Mouse (Mus musculus) gastrocnemius, adult 8-10 months (tissue): ENCODE measurements around the gene Paip2b. TPM values are rescaled to one million over a fixed set of nuclear protein-coding genes. Genes with fewer than 3 reads are reported as not detected.
"Not testable (repeated sequence)": the region's sequence is repeated elsewhere in the genome, so short reads cannot be mapped to it uniquely, and the experiment has no call there.

ENCODE experiments used
- DNase-seq, 2 experiments: peaks; one replicate each; pipeline ENCODE4 v3.0.0; 2022; ENCODE audit warnings: low spot score in 2 of 2
- total RNA-seq, 4 experiments: library from RNA; stranded (reverse); gene quantifications; 2 replicates each; pipeline ENCODE4 v1.2.4; 2022

Gene Paip2b
- 100 to 1,000 TPM in 1 of 4 experiments, 10 to 100 TPM in 3; 87.8 to 128 (median 93.8) TPM for total RNA-seq

GRCm38 (mm10) chr6:83831606-83832123, at the start of gene Paip2b:
Paip2b (minus strand) TSS chr6:83831741.
- peak; percentile 98 to 99 for DNase-seq

- DNase-seq: no peak
Measured at GRCm38 (mm10) chr6:83879815-83880214, 48.3 kb upstream of the Paip2b start.

GRCm38 (mm10) chr6:83867598-83868585, 36.4 kb upstream of the Paip2b start:
- peak; percentile 65 to 78 for DNase-seq

- DNase-seq: peak; percentile 87 to 88
Measured at GRCm38 (mm10) chr6:83866954-83867597, 35.5 kb upstream of the Paip2b start, which contains the start of gene Zfp638. Zfp638 (plus strand) TSS chr6:83867109.

GRCm38 (mm10) chr6:83866423-83866822, 34.9 kb upstream of the Paip2b start:
- no peak for DNase-seq

GRCm38 (mm10) chr6:83863538-83863937, 32.0 kb upstream of the Paip2b start:
- no peak for DNase-seq

GRCm38 (mm10) chr6:83860033-83860432, 28.5 kb upstream of the Paip2b start:
- DNase-seq: peak; percentile 73 to 75

- DNase-seq: no peak
Measured at GRCm38 (mm10) chr6:83857476-83857875, 25.9 kb upstream of the Paip2b start.

- peak in 1 of 2 experiments; percentile 22 for DNase-seq
Measured at GRCm38 (mm10) chr6:83849446-83849845, 17.9 kb upstream of the Paip2b start.

- peak; percentile 31 to 33 for DNase-seq
Measured at GRCm38 (mm10) chr6:83846141-83846540, 14.6 kb upstream of the Paip2b start.

- no peak for DNase-seq
Measured at GRCm38 (mm10) chr6:83844913-83845312, 13.4 kb upstream of the Paip2b start.

GRCm38 (mm10) chr6:83840086-83840485, 8.5 kb upstream of the Paip2b start:
- DNase-seq: no peak

GRCm38 (mm10) chr6:83838046-83838445, 6.5 kb upstream of the Paip2b start:
- DNase-seq: no peak

- no peak for DNase-seq
Measured at GRCm38 (mm10) chr6:83836826-83837225, 5.3 kb upstream of the Paip2b start.

- not testable (repeated sequence) for DNase-seq
Measured at GRCm38 (mm10) chr6:83832393-83832792, 852 bp upstream of the Paip2b start.

GRCm38 (mm10) chr6:83830941-83831605, 468 bp downstream of the Paip2b start:
- DNase-seq: no peak

- no peak for DNase-seq
Measured at GRCm38 (mm10) chr6:83821856-83822255, 9.7 kb downstream of the Paip2b start.

GRCm38 (mm10) chr6:83820727-83821515, 10.6 kb downstream of the Paip2b start:
- no peak for DNase-seq

GRCm38 (mm10) chr6:83818996-83819395, 12.5 kb downstream of the Paip2b start:
- DNase-seq: no peak

GRCm38 (mm10) chr6:83815801-83816200, 15.7 kb downstream of the Paip2b start:
- DNase-seq: no peak

- no peak for DNase-seq
Measured at GRCm38 (mm10) chr6:83802846-83803245, 28.7 kb downstream of the Paip2b start.
